Mouse (Mus musculus): ENCODE results near the gene Ebf1.

- TF ChIP-seq CTCF (IDR thresholded peaks at IDR 0.05; ENCODE audit: control insufficient read depth, insufficient read depth, low read length), result no peak
- no peak for TF ChIP-seq POLR2A (IDR thresholded peaks at IDR 0.05; ENCODE audit: borderline replicate concordance, control insufficient read depth, low read depth, low read length)
Observed at GRCm38 (mm10) chr11:44854496-44854895, 237.4 kb downstream of the Ebf1 start.

Data from bone marrow, adult 2 months (tissue).